8 mouse cellular contexts compared by ENCODE assay signal in genomic region chr17:12030556-12031160, GRCm38 (mm10).
DNase-seq lines count a peak whose midpoint lies in the region; ATAC-seq and TF ChIP-seq lines count a peak whose summit lies in the region.

No protein-coding gene starts in this region.

- H3K4me3 ChIP-seq in cerebellum, adult 2 months (replicated peaks; ENCODE audit: insufficient read depth, low read depth, low read length), result peak overlapping the region; percentile 10
- peak overlapping the region; percentile 25; the same call in 1 of the 2 replicates for H3K4me3 ChIP-seq in G1E (ENCODE audit: low read depth, low read length)
- no peak overlapping the region for H3K4me3 ChIP-seq in hindbrain, embryonic 15.5 days
- no peak overlapping the region for H3K4me3 ChIP-seq in liver, embryonic 16.5 days (ENCODE audit: low read depth, low read length)

- H3K36me3 ChIP-seq in G1E (replicated peaks), result no peaks in the 10 kb centered on the region
- H3K36me3 ChIP-seq in hindbrain, embryonic 15.5 days, result no peaks in the 10 kb centered on the region
- H3K36me3 ChIP-seq in liver, embryonic 16.5 days (ENCODE audit: control insufficient read depth, insufficient read depth), result no peaks in the 10 kb centered on the region

- H3K4me1 ChIP-seq in cerebellum, adult 2 months (ENCODE audit: control insufficient read depth, insufficient read depth, low read length), result no peaks in the 10 kb centered on the region; the same call in 1 of the 2 replicates
- peaks cover 47% of the 10 kb centered on the region for H3K4me1 ChIP-seq in G1E (ENCODE audit: insufficient read depth, low read depth, low read length)
- H3K4me1 ChIP-seq in hindbrain, embryonic 15.5 days (replicated peaks), result peaks cover 23% of the 10 kb centered on the region
- no peaks in the 10 kb centered on the region for H3K4me1 ChIP-seq in liver, embryonic 16.5 days (ENCODE audit: control insufficient read depth, low read depth, low read length)

- ATAC-seq in G1E (ENCODE audit: extremely low read depth, insufficient number of reproducible peaks, low FRiP score, poor library complexity, severe bottlenecking), result no peak
- ATAC-seq in hindbrain, embryonic 15.5 days (ENCODE audit: low FRiP score, low read depth), result no peak
- ATAC-seq in liver, embryonic 16.5 days (ENCODE audit: low read depth), result no peak; the same call in 1 of the 2 replicates

- H3K27ac ChIP-seq in cerebellum, adult 2 months (ENCODE audit: insufficient read depth, low read length), result no peak overlapping the region
- peak overlapping the region; percentile 43 for H3K27ac ChIP-seq in hindbrain, embryonic 15.5 days (replicated peaks)
- no peak overlapping the region for H3K27ac ChIP-seq in liver, embryonic 16.5 days (ENCODE audit: low read length)

- no peaks in the 10 kb centered on the region for H3K9me3 ChIP-seq in G1E (replicated peaks)
- H3K9me3 ChIP-seq in hindbrain, embryonic 15.5 days, result no peaks in the 10 kb centered on the region
- no peaks in the 10 kb centered on the region for H3K9me3 ChIP-seq in liver, embryonic 16.5 days (replicated peaks; ENCODE audit: control insufficient read depth, low read length)

- H3K27me3 ChIP-seq in cerebellum, adult 2 months (ENCODE audit: control insufficient read depth, insufficient read depth, low read length), result no peaks in the 10 kb centered on the region
- H3K27me3 ChIP-seq in G1E (ENCODE audit: insufficient read depth, low read length), result peaks cover 35% of the 10 kb centered on the region
- H3K27me3 ChIP-seq in hindbrain, embryonic 15.5 days, result no peaks in the 10 kb centered on the region
- 0 out of 2 replicates have a peak, but pooled peaks cover 4% of the 10 kb centered on the region for H3K27me3 ChIP-seq in liver, embryonic 16.5 days (ENCODE audit: control insufficient read depth, insufficient read depth, low read depth, low read length)

- peak overlapping the region; percentile 43 for H3K4me2 ChIP-seq in hindbrain, embryonic 15.5 days
- 0 out of 2 replicates have a peak overlapping the region, but pooled peaks have one; percentile 6 for H3K4me2 ChIP-seq in liver, embryonic 16.5 days (ENCODE audit: low read depth, low read length)

- no peak for TF ChIP-seq POLR2A in cerebellum, adult 2 months (IDR thresholded peaks at IDR 0.05; ENCODE audit: borderline replicate concordance, insufficient read depth, low read length)

- no peak for DNase-seq in cerebellum, adult 2 months
- DNase-seq in cerebellum, postnatal 36 days, result no peak
- no peak for DNase-seq in G1E (ENCODE audit: low spot score)
- DNase-seq in right cerebral cortex, adult 18-20 months, result no peak
- DNase-seq in c-Kit-positive CD71-positive TER-119-positive erythroid progenitor cells, embryonic 14.5 days (ENCODE audit: low spot score), result no peak
- DNase-seq in frontal cortex, postnatal 14 days (ENCODE audit: low spot score in 2 of 2), result no peak

- no peak overlapping the region for H3K9ac ChIP-seq in hindbrain, embryonic 15.5 days
- H3K9ac ChIP-seq in liver, embryonic 16.5 days (ENCODE audit: low read depth, low read length), result no peak overlapping the region

- no peak for TF ChIP-seq CTCF in cerebellum, adult 2 months (IDR thresholded peaks at IDR 0.05; ENCODE audit: borderline replicate concordance, insufficient read depth, low read depth, low read length)
- TF ChIP-seq CTCF in G1E (IDR thresholded peaks at IDR 0.05; ENCODE audit: low read depth, low read length), result no peak

- 44% methylated on average over 11 of the region's 11 CpGs for WGBS in cerebellum, adult 2 months
- 9% methylated on average over 11 of the region's 11 CpGs for WGBS in hindbrain, embryonic 15.5 days
- 19% methylated on average over 11 of the region's 11 CpGs for WGBS in liver, embryonic 16.5 days (ENCODE audit: insufficient replicate concordance)

Comparison
In these comparisons a context has a peak if more than half of its experiments do, and no peak if none do; other contexts are left out.
1. H3K4me3 ChIP-seq: peak in cerebellum, adult 2 months (single experiment) and G1E (single experiment); none in hindbrain, embryonic 15.5 days (single experiment) and liver, embryonic 16.5 days (single experiment).